Mouse (Mus musculus) limb, embryonic 11.5 days (tissue): ENCODE data around the gene Olfr1310. TPM values are rescaled to one million over a fixed set of nuclear protein-coding genes. Genes with fewer than 3 reads are reported as not detected.
"Not testable (repeated sequence)": the region's sequence is repeated elsewhere in the genome, so short reads cannot be mapped to it uniquely, and the experiment has no call there.

Source experiments
- ATAC-seq: fragments of 200-750 bp; cut with Nextera tagmentation; 2 replicates; pipeline ENCODE4 v1.8.0; 2017; ENCODE audit warnings: low read depth; ENCODE audit not compliant: insufficient number of reproducible peaks, low FRiP score, low TSS enrichment
- DNase-seq: peaks from one replicate; pipeline ENCODE4 v3.0.0-alpha.2; 2015; ENCODE audit warnings: low spot score
- H3K27ac ChIP-seq: fragments of 300-500 bp; sonication (generic); replicated peaks from 2 replicates; pipeline ENCODE4 v1.5.1; 2014; ENCODE audit warnings: low read depth, mild to moderate bottlenecking, low read length
- H3K27me3 ChIP-seq: fragments of 300-500 bp; sonication (generic); 2 replicates; pipeline ENCODE4 v1.6.1; 2014; ENCODE audit warnings: mild to moderate bottlenecking, low read length, mixed read lengths; ENCODE audit not compliant: control insufficient read depth, insufficient read depth
- H3K36me3 ChIP-seq: fragments of 300-500 bp; sonication (generic); 2 replicates; pipeline ENCODE4 v1.6.1; 2014; ENCODE audit warnings: mild to moderate bottlenecking, low read length, moderate library complexity, mixed read lengths; ENCODE audit not compliant: control insufficient read depth, insufficient read depth
- H3K4me1 ChIP-seq: fragments of 300-500 bp; sonication (generic); 2 replicates; pipeline ENCODE4 v1.6.1; 2014; ENCODE audit warnings: low read length, mixed read lengths; ENCODE audit not compliant: control insufficient read depth, insufficient read depth
- H3K4me2 ChIP-seq: fragments of 300-500 bp; sonication (generic); 2 replicates; pipeline ENCODE4 v1.6.1; 2014; ENCODE audit warnings: low read depth, mild to moderate bottlenecking, moderate library complexity; ENCODE audit not compliant: severe bottlenecking
- H3K4me3 ChIP-seq: fragments of 300-500 bp; sonication (generic); 2 replicates; pipeline ENCODE4 v1.5.1; 2014; ENCODE audit warnings: low read depth, low read length
- H3K9ac ChIP-seq: fragments of 300-500 bp; sonication (generic); 2 replicates; pipeline ENCODE4 v1.6.1; 2014; ENCODE audit warnings: mild to moderate bottlenecking, low read length
- H3K9me3 ChIP-seq: fragments of 300-500 bp; sonication (generic); 2 replicates; pipeline ENCODE4 v1.6.1; 2016; ENCODE audit warnings: low read length; ENCODE audit not compliant: control insufficient read depth
- WGBS: fragments of 180-500 bp; shearing (Covaris S2); extraction: QIAGEN DNeasy Blood & Tissue Kit; methylation state at CpG from one replicate; pipeline ENCODE4 v1.1.7; 2014; 5-methylcytosine and 5-hydroxymethylcytosine counted together
- polyA plus RNA-seq: library from polyadenylated mRNA; unstranded; fragments of >200 nt; fragmentation: Nextera tagmentation; extraction: Ambion mirVana; gene quantifications from 2 replicates; pipeline ENCODE4 v1.2.1, GENCODE M21; 2014

Gene Olfr1310
- not detected in 2 replicates for polyA plus RNA-seq

DNA sequence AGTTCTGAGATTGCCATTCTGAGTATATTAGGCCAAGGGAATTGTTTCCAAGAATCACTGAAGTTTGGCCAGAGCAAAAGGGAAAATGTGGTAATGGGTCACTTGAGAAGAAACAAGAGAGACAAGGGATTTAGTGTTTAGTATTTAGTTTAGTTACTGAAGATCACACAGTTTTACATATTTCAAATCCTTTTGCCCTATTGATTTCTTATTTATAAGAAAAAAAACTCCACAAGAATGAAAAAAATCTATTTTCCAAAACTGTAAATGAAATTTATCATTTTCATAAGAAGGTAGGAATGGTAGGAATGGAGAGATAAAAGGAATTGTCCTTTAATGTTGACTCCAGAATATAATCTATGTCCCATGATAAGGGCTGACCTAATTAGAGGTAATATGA, at the start of gene Olfr1310:
Gene Olfr1310, minus strand, starts transcription at position 101 of the 400 bp plus-strand sequence.
- no peaks in the 10 kb centered on the region for H3K27me3 ChIP-seq
- H3K4me2 ChIP-seq, result no peak within 1 kb of the TSS
- no peaks in the 10 kb centered on the region for H3K4me1 ChIP-seq
- no peak within 1 kb of the TSS for H3K4me3 ChIP-seq
- H3K9ac ChIP-seq, result no peak within 1 kb of the TSS
- ATAC-seq (no peak), DNase-seq (no peak)
- H3K27ac ChIP-seq, result no peak within 1 kb of the TSS
- no peaks in the 10 kb centered on the region for H3K9me3 ChIP-seq
- H3K36me3 ChIP-seq, result no peaks in the 10 kb centered on the region

GRCm38 (mm10) chr2:112050138-112050537, 37.6 kb upstream of the Olfr1310 start, which contains the start of gene Olfr1312:
Gene Olfr1312 (minus strand): TSS chr2:112050238.
- Histone ChIP-seq H3K9me3 (no peaks in the 10 kb centered on the region), H3K4me1 (no peaks in the 10 kb centered on the region), H3K4me3 (no peak within 1 kb of the TSS), H3K36me3 (no peaks in the 10 kb centered on the region), H3K9ac (no peak within 1 kb of the TSS), H3K27ac (no peak within 1 kb of the TSS), H3K27me3 (no peaks in the 10 kb centered on the region), H3K4me2 (no peak within 1 kb of the TSS)
- DNase-seq, result no peak
- WGBS, result 37% methylated on average over 1 of the region's 1 CpGs
- ATAC-seq, result no peak

GRCm38 (mm10) chr2:112026971-112027370, 14.5 kb upstream of the Olfr1310 start:
- 50% methylated on average over 6 of the region's 6 CpGs for WGBS
- H3K4me3 ChIP-seq, H3K4me2 ChIP-seq, DNase-seq, H3K36me3 ChIP-seq, ATAC-seq, H3K27ac ChIP-seq, H3K27me3 ChIP-seq, H3K9ac ChIP-seq, H3K9me3 ChIP-seq, H3K4me1 ChIP-seq: not testable (repeated sequence)

GRCm38 (mm10) chr2:112024312-112024711, 11.8 kb upstream of the Olfr1310 start, which contains the start of gene Olfr1311:
Gene Olfr1311 (minus strand): TSS chr2:112024412.
- H3K4me2 ChIP-seq, result no peak within 1 kb of the TSS
- no peak within 1 kb of the TSS for H3K9ac ChIP-seq
- no peak within 1 kb of the TSS for H3K27ac ChIP-seq
- H3K4me1 ChIP-seq, result no peaks in the 10 kb centered on the region
- no peak for DNase-seq
- no peaks in the 10 kb centered on the region for H3K9me3 ChIP-seq
- no peaks in the 10 kb centered on the region for H3K36me3 ChIP-seq
- no peak for ATAC-seq
- 93% methylated on average over 2 of the region's 2 CpGs for WGBS
- H3K4me3 ChIP-seq, result no peak within 1 kb of the TSS
- no peaks in the 10 kb centered on the region for H3K27me3 ChIP-seq

DNA sequence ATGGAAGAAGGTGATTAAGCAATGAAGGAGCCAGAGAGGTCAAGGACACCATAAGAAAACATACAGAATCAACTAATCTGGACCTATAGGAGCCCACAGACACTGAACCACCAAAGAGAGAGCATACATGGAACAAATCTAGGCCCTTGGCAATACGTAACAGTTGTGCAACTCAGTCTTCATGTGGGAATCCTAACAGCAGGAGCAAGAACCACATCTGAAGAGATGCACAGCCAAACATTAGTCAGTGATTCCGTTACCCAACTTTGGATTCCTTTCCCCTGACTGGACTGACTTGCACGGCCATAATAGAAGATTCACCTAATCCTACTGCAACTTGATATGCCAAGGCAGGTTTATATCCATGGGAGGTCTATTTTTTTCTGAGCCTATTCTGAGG, 2.4 kb upstream of the Olfr1310 start:
- H3K9me3 ChIP-seq, result no peaks in the 10 kb centered on the region
- no peaks in the 10 kb centered on the region for H3K27me3 ChIP-seq
- H3K4me3 ChIP-seq, result no peak overlapping the region
- H3K4me2 ChIP-seq, result no peak overlapping the region
- no peaks in the 10 kb centered on the region for H3K36me3 ChIP-seq
- H3K27ac ChIP-seq, result no peak overlapping the region
- no peak overlapping the region for H3K9ac ChIP-seq
- ATAC-seq (no peak), DNase-seq (no peak)
- 85% methylated on average over 3 of the region's 3 CpGs for WGBS
- H3K4me1 ChIP-seq, result no peaks in the 10 kb centered on the region

GRCm38 (mm10) chr2:111990181-111990580, 22.3 kb downstream of the Olfr1310 start, which contains the start of gene Olfr1309:
Gene Olfr1309 (minus strand): TSS chr2:111990281.
- Histone ChIP-seq H3K4me1 (no peaks in the 10 kb centered on the region), H3K36me3 (no peaks in the 10 kb centered on the region), H3K27me3 (no peaks in the 10 kb centered on the region), H3K9me3 (no peaks in the 10 kb centered on the region), H3K27ac (no peak within 1 kb of the TSS), H3K4me2 (no peak within 1 kb of the TSS), H3K4me3 (no peak within 1 kb of the TSS), H3K9ac (no peak within 1 kb of the TSS)
- 63% methylated on average over 1 of the region's 1 CpGs for WGBS
- no peak for DNase-seq
- no peak for ATAC-seq

DNA sequence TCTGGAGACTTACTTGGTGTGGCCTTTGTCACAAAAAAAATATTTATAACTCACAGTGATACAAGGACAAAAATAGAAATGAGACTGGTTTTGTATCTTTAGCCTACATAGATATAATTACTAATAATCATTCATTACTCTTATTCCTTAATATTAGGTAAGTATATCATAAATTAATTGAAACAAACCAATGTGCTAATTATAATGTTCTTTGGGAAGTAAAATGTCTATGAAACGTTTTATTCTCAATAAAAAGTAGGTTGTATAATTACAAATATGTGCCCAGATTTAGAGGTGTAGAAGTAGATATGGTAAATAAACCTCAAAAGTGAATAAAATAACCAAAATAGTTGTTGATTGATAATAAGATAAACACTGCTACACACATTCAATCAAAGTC, 47.7 kb downstream of the Olfr1310 start, which contains the start of gene Olfr1308:
Gene Olfr1308, minus strand, starts transcription at position 101 of the 400 bp plus-strand sequence.
- no peaks in the 10 kb centered on the region for H3K9me3 ChIP-seq
- H3K27ac ChIP-seq, result no peak within 1 kb of the TSS
- no peak within 1 kb of the TSS for H3K4me3 ChIP-seq
- no peaks in the 10 kb centered on the region for H3K4me1 ChIP-seq
- DNase-seq, result no peak
- no peaks in the 10 kb centered on the region for H3K36me3 ChIP-seq
- no peak within 1 kb of the TSS for H3K9ac ChIP-seq
- WGBS, result 68% methylated on average over 1 of the region's 1 CpGs
- no peak for ATAC-seq
- H3K27me3 ChIP-seq, result no peaks in the 10 kb centered on the region
- no peak within 1 kb of the TSS for H3K4me2 ChIP-seq

Other genes with a start within 250 kb of the Olfr1310 start
- not detected in 2 replicates for gene Olfr1302, start 235.3 kb downstream of the Olfr1310 start, polyA plus RNA-seq
- not detected in 2 replicates for gene Olfr1303, start 192.4 kb downstream of the Olfr1310 start, polyA plus RNA-seq
- gene Olfr1305, start 135.6 kb downstream of the Olfr1310 start, polyA plus RNA-seq, result not detected in 2 replicates
- gene Olfr1306, start 96.4 kb downstream of the Olfr1310 start, polyA plus RNA-seq, result not detected in 2 replicates
- not detected in 2 replicates for gene Olfr1307, start 63.3 kb downstream of the Olfr1310 start, polyA plus RNA-seq
- gene Olfr1308, start 47.8 kb downstream of the Olfr1310 start, polyA plus RNA-seq, result not detected in 2 replicates
- not detected in 2 replicates for gene Olfr1309, start 22.4 kb downstream of the Olfr1310 start, polyA plus RNA-seq
- not detected in 2 replicates for gene Olfr1311, start 11.7 kb upstream of the Olfr1310 start, polyA plus RNA-seq
- gene Olfr1312, start 37.5 kb upstream of the Olfr1310 start, polyA plus RNA-seq, result not detected in 2 replicates
- gene Olfr1313, start 65.1 kb upstream of the Olfr1310 start, polyA plus RNA-seq, result not detected in 2 replicates
- not detected in 2 replicates for gene Olfr1314, start 84.1 kb upstream of the Olfr1310 start, polyA plus RNA-seq
- gene Olfr1315-ps1, start 102.7 kb upstream of the Olfr1310 start, polyA plus RNA-seq, result not detected in 2 replicates
- not detected in 2 replicates for gene Olfr1316, start 122.3 kb upstream of the Olfr1310 start, polyA plus RNA-seq
- gene Olfr1317, start 127.6 kb upstream of the Olfr1310 start, polyA plus RNA-seq, result not detected in 2 replicates
- gene Olfr1318, start 141.5 kb upstream of the Olfr1310 start, polyA plus RNA-seq, result not detected in 2 replicates
- 14.2 TPM in 2 replicates for gene Lpcat4, start 226.8 kb upstream of the Olfr1310 start, polyA plus RNA-seq
- not detected in 2 replicates for gene Nutm1, start 246.6 kb upstream of the Olfr1310 start, polyA plus RNA-seq
- gene Nop10, start 249.2 kb upstream of the Olfr1310 start, polyA plus RNA-seq, result 180 and 182 TPM in 2 replicates